Mouse (Mus musculus) E14TG2a.4 (cell line): Measurements from ENCODE around the gene Rplp0.

ENCODE experiments used
- CTCF ChIP-seq: conservative IDR thresholded peaks from 2 replicates; pipeline ENCODE4 v1.5.1; 2014; ENCODE audit warnings: low read length
- NANOG ChIP-seq: IDR thresholded peaks from 2 replicates; pipeline ENCODE4 v1.6.1; 2014; ENCODE audit warnings: borderline replicate concordance, low read length, mixed read lengths
- POU5F1 ChIP-seq: IDR thresholded peaks from 2 replicates; pipeline ENCODE4 v1.6.1; 2014; ENCODE audit warnings: low read length, borderline replicate concordance

DNA sequence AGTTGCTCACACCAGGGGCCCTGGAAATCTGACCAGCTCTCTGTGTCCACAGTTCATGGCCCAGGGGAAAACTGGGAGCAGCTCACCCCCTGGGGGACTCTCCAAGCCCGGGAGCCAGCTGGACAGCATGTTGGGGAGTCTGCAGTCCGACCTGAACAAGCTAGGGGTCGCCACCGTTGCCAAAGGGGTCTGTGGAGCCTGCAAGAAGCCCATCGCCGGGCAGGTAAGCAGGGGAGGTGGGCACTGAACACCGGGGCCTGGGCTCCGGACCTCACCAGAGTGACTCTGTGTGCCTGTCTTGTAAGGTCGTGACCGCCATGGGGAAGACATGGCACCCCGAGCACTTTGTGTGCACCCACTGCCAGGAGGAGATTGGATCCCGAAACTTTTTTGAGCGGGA is 7.5 kb upstream of the Rplp0 start:
- TF ChIP-seq CTCF = no peak
- TF ChIP-seq POU5F1 = no peak
- TF ChIP-seq NANOG = no peak
